Mouse (Mus musculus) spleen, adult 2 months (tissue): ENCODE measurements at regions not wholly inside any gene's neighbourhood (a gene's known extent, or its start where the extent isn't known, plus 50 kb on each side); places are given as distances from the start of the nearest gene placed in this dataset.
A peak's percentile ranks its signal among the peaks of the same experiment; 100 is the strongest.

Source experiments
- DNase-seq, 2 experiments: peaks; one replicate each; pipeline versions ENCODE4 v3.0.0 to v3.0.0-alpha.2; 2012 to 2021; ENCODE audit warnings: low spot score in 2 of 2, low read depth in 1 of 2
- H3K27ac ChIP-seq: fragments of 200-500 bp; 2 replicates; pipeline ENCODE4 v1.5.1; 2012; ENCODE audit warnings: low read length, inconsistent platforms; ENCODE audit not compliant: insufficient read depth
- H3K27me3 ChIP-seq: fragments of 200-500 bp; 2 replicates; pipeline ENCODE4 v1.6.1; 2012; ENCODE audit warnings: mild to moderate bottlenecking, moderate library complexity, low read length, inconsistent platforms; ENCODE audit not compliant: control insufficient read depth, insufficient read depth
- H3K36me3 ChIP-seq: fragments of 200-500 bp; 2 replicates; pipeline ENCODE4 v1.6.1; 2012; ENCODE audit warnings: mild to moderate bottlenecking, low read length, inconsistent platforms; ENCODE audit not compliant: control insufficient read depth, insufficient read depth
- H3K4me1 ChIP-seq: fragments of 200-500 bp; 2 replicates; pipeline ENCODE4 v1.6.1; 2011; ENCODE audit warnings: inconsistent platforms; ENCODE audit not compliant: control insufficient read depth, insufficient read depth, insufficient read length
- H3K4me3 ChIP-seq: fragments of 200-500 bp; 2 replicates; pipeline ENCODE4 v1.5.1; 2011; ENCODE audit warnings: mild to moderate bottlenecking, inconsistent platforms; ENCODE audit not compliant: insufficient read depth, insufficient read length; ENCODE audit errors: extremely low read depth
- CTCF ChIP-seq: fragments of 200-500 bp; IDR thresholded peaks from 2 replicates; pipeline ENCODE4 v1.5.1; 2011; ENCODE audit warnings: mild to moderate bottlenecking, inconsistent platforms; ENCODE audit not compliant: insufficient read depth, insufficient read length, insufficient replicate concordance; ENCODE audit errors: extremely low read depth
- POLR2A ChIP-seq: fragments of 200-500 bp; IDR thresholded peaks from 2 replicates; pipeline ENCODE4 v1.6.1; 2011; ENCODE audit warnings: low read depth, low read length, inconsistent platforms
- WGBS: fragments of 180-500 bp; shearing (Covaris S2); methylation state at CpG from one replicate; pipeline ENCODE4 v1.1.7; 2018; 5-methylcytosine and 5-hydroxymethylcytosine counted together

DNA sequence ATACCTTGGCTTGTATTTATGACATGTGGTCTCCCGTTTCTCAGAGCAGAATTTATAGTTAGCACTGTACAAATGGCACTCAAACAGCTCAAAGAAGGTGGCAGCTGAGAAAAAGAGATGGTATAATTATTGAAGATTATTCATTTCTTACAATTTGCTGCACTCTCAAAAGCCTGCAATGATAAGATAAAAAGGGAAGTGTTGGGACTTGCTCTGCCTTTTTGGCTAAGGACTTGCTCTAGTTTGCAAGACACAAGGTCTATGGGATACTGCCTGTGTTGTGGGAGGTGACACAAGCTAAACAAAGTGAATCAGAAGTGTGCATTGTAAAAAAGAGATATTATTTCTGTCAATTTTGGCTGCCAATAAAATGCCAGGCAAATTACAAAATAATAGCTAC is 340.2 kb upstream of the Pik3r1 start:
- Histone ChIP-seq H3K27ac (no peak overlapping the region), H3K4me1 (no peaks in the 10 kb centered on the region), H3K36me3 (no peaks in the 10 kb centered on the region), H3K27me3 (no peaks in the 10 kb centered on the region), H3K4me3 (no peak overlapping the region)
- 78% methylated on average over 1 of the region's 1 CpGs for whole genome bisulfite sequencing
- no peak for DNase-seq
- TF ChIP-seq POLR2A (no peak), CTCF (no peak)

DNA sequence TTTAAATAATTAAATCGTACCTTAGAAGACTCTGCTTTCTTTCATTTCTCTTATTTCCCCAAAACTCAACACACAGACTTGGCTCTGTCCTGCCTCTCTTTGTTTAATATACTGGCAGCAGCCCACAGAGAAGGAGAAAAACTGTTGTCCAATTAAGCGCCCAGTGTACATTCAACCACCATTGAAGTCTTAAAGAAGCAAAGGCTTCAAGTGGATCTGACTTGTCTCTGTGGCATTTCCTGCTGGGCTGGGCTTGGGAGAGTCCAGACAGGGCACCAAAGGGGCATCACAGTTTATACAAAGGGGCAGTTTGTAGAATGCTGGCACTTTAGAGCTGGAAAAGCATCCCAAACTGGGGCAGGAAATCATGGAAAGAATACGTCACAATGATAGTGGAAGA is 340.9 kb upstream of the Pik3r1 start:
- no peak overlapping the region for H3K4me3 ChIP-seq
- H3K4me1 ChIP-seq: no peaks in the 10 kb centered on the region
- no peaks in the 10 kb centered on the region for H3K36me3 ChIP-seq
- no peaks in the 10 kb centered on the region for H3K27me3 ChIP-seq
- WGBS: 91% methylated on average over 3 of the region's 3 CpGs
- no peak for DNase-seq
- TF ChIP-seq POLR2A (no peak), CTCF (no peak)
- no peak overlapping the region for H3K27ac ChIP-seq

DNA sequence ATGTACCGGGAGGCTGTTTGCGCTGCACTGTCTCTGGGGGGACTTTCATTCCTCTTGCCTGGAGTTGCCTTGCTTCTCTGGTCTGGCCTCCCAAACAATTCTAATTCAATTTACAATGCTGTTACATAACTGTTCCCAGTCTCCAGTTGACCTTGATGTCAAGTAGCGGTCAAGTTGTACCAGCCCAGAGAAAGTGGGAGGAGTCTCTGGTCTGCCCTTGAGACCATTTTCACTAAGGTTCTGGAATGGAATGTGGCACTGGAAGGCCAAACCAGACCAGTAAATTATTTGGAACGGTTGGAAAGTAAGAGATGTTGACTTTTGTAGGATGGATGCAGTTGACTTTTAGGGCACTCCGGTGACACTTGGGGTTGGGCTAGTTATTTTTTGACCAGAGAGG is 345.9 kb upstream of the Pik3r1 start:
- Histone ChIP-seq H3K27ac (peak overlapping the region; percentile 43; the same call in 1 of the 2 replicates), H3K27me3 (no peaks in the 10 kb centered on the region), H3K4me3 (no peak overlapping the region), H3K36me3 (no peaks in the 10 kb centered on the region), H3K4me1 (no peaks in the 10 kb centered on the region)
- no peak for DNase-seq
- TF ChIP-seq POLR2A (no peak), CTCF (no peak)
- WGBS: 87% methylated on average over 5 of the region's 5 CpGs

DNA sequence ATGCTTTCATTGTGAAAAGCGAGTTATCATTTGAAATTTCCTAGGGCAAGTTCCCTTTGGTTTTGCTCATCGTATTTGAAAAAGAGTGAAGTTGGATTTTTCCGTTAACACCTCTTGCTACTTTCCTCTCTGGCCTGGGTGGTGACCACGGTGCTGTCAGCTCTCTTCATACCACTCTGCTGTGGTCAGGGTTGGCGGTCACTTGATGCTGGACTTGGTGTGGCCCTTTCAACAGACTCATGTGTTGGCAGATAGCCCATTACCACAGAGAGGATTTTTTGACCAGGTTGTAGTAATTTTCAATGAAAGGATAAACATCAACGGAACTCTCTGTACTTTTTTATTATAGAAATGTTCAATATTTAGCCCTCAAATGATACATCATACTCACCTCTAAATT is 354.3 kb upstream of the Pik3r1 start:
- DNase-seq: no peak
- H3K27me3 ChIP-seq: no peaks in the 10 kb centered on the region
- H3K4me1 ChIP-seq: no peaks in the 10 kb centered on the region
- no peak overlapping the region for H3K4me3 ChIP-seq
- no peak overlapping the region for H3K27ac ChIP-seq
- TF ChIP-seq CTCF: no peak
- no peak for TF ChIP-seq POLR2A
- WGBS: 86% methylated on average over 6 of the region's 6 CpGs
- no peaks in the 10 kb centered on the region for H3K36me3 ChIP-seq

DNA sequence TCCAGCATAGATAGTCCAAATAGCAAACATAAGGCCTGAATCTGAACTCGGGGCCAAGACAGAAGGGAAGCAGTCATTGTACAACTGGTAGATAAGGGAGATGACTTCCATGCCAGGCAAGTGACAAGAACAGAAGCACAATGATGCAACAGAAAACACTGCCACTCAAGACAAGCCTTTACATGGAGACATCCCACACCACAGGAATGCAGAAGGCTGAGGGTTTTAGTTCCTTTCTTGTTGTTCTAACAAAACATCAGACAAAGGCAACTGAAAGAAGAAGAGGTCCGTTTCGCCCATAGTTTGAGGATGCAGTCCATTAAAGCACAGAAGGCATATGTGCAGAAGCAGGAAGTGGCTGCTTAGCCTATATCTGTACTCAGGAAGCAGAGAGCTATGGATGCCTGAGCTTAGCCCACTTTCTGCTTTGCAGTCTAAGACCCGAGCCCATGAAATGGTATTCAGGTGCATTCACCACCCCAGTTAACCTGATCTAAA is 360.0 kb upstream of the Pik3r1 start:
- DNase-seq: no peak
- H3K27me3 ChIP-seq: no peaks in the 10 kb centered on the region
- no peak for TF ChIP-seq CTCF
- no peak for TF ChIP-seq POLR2A
- no peaks in the 10 kb centered on the region for H3K36me3 ChIP-seq
- H3K4me1 ChIP-seq: no peaks in the 10 kb centered on the region
- 27% methylated on average over 4 of the region's 4 CpGs for WGBS
- no peak overlapping the region for H3K27ac ChIP-seq
- H3K4me3 ChIP-seq: no peak overlapping the region

DNA sequence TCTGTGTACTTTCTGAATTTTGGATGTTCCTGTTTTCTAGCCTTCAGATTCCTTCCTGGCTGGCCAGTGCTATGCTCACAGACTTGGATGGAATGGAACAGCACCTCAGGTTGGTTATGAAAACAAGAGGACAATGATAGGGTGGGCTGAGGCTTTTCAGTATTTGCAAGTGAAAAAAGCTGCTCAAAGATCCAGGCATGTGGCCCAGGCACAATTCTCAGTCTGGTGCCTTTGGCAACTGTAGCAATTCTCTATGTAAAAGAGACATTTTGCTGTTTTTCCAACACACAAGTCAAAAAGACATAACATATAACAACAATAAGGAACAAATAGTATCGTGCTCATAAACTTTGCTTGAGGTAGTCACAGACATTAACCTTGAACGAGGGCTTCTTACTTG is 363.4 kb upstream of the Pik3r1 start:
- Histone ChIP-seq H3K27ac (no peak overlapping the region), H3K4me1 (no peaks in the 10 kb centered on the region), H3K36me3 (no peaks in the 10 kb centered on the region), H3K4me3 (no peak overlapping the region), H3K27me3 (no peaks in the 10 kb centered on the region)
- 94% methylated on average over 2 of the region's 2 CpGs for WGBS
- TF ChIP-seq CTCF (no peak), POLR2A (no peak)
- no peak for DNase-seq

DNA sequence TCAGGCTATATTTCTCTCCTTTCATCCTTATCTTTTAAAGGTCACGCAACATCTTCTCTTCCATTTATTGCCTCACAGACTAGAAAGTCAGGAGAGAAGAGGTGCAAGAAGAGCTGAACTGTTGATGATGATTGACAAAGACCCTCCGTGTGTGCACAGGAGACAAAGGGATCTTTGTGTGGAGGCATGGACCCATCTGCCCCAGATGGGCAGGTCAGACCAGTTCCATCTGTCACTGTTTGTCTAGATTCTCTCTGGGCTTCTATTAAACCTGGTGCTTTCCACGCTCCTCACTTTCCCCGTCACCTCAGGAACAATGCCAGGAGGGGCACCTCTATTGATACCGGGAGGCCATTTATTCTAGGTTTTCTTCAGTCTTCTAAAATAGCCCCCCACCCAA is 364.1 kb upstream of the Pik3r1 start:
- no peak overlapping the region for H3K4me3 ChIP-seq
- no peaks in the 10 kb centered on the region for H3K27me3 ChIP-seq
- WGBS: 96% methylated on average over 5 of the region's 5 CpGs
- no peaks in the 10 kb centered on the region for H3K36me3 ChIP-seq
- TF ChIP-seq POLR2A: no peak
- TF ChIP-seq CTCF: no peak
- no peaks in the 10 kb centered on the region for H3K4me1 ChIP-seq
- no peak for DNase-seq
- no peak overlapping the region for H3K27ac ChIP-seq
